Mouse (Mus musculus) kidney, adult 2 months (tissue): ENCODE measurements around the gene Foxp3.

Experiments used
- CTCF ChIP-seq: fragments of 200-500 bp; conservative IDR thresholded peaks from 2 replicates; pipeline ENCODE4 v1.5.1; 2011; ENCODE audit warnings: low read depth, mild to moderate bottlenecking, control low read depth, low read length, moderate library complexity, mixed read lengths; ENCODE audit not compliant: insufficient read depth, insufficient read length
- POLR2A ChIP-seq: fragments of 200-500 bp; IDR thresholded peaks from one replicate; pipeline ENCODE4 v1.6.1; 2011; ENCODE audit warnings: low read depth, low read length, control low read depth

GRCm38 (mm10) chrX:7605575-7605941, 32.1 kb downstream of the Foxp3 start:
- TF ChIP-seq CTCF, result no peak
- no peak for TF ChIP-seq POLR2A
